Mouse (Mus musculus): ENCODE measurements around the gene Mapk3. TPM values are rescaled to one million over a fixed set of nuclear protein-coding genes. Genes with fewer than 3 reads are reported as not detected.
A peak's percentile ranks its signal among the peaks of the same experiment; 100 is the strongest.

The Mapk3 gene
- polyA plus RNA-seq, 1 experiment from 2014 or later, result 78.5 TPM

DNA sequence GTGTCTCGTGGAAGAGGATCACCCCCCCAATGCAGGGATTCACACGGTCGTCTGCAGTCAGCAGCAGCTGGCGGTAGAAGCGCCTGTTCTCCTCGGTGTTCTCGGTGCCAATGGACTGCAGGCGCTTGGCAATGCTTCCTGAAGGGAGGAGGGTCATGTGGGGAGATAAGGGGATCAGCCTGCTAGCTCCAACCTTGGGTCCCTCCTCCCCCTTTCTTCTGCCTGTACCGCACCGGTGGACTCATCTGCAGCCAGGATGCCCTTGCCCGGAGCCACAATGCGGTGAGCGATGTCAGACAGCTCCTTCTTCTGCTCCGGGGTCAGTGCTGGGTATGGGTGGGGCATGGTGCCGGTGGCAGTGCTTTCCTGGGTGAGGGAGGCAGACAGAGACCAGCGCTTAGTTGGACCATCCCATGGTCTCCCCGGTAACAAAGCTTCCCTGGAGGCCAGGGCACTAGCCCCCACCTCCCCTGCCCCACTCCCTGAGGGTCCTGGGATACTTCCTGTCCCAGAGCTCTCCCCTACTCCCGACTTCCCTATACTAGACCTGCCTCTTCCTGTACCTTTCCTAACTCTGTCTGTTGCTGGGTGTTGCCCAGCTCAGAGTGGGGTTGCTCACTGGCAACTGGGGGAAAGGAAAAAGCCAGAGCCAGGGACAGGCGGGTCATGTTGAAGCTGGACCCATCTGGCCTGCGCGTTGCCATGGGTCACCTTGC, 38.2 kb downstream of the Mapk3 start, which contains the start of gene Fam57b:
TSS of gene Fam57b (plus strand) at position 258 of the 716 bp plus-strand sequence.
- Histone ChIP-seq H3K4me3 (replicated peaks) (peak within 1 kb of the TSS; percentile 87), H3K4me2 (replicated peaks) (peak within 1 kb of the TSS; percentile 79), H3K9ac (peak within 1 kb of the TSS; percentile 90), H3K4me1 (peaks cover 52% of the 10 kb centered on the region), H3K27me3 (no peaks in the 10 kb centered on the region), H3K36me3 (peaks cover 41% of the 10 kb centered on the region), H3K9me3 (replicated peaks) (no peaks in the 10 kb centered on the region), H3K27ac (replicated peaks) (peak within 1 kb of the TSS; percentile 94)
- no peak for ATAC-seq (ENCODE audit: insufficient number of reproducible peaks, low FRiP score, low TSS enrichment, low read depth)
- 17% methylated on average over 21 of the region's 21 CpGs for WGBS

DNA sequence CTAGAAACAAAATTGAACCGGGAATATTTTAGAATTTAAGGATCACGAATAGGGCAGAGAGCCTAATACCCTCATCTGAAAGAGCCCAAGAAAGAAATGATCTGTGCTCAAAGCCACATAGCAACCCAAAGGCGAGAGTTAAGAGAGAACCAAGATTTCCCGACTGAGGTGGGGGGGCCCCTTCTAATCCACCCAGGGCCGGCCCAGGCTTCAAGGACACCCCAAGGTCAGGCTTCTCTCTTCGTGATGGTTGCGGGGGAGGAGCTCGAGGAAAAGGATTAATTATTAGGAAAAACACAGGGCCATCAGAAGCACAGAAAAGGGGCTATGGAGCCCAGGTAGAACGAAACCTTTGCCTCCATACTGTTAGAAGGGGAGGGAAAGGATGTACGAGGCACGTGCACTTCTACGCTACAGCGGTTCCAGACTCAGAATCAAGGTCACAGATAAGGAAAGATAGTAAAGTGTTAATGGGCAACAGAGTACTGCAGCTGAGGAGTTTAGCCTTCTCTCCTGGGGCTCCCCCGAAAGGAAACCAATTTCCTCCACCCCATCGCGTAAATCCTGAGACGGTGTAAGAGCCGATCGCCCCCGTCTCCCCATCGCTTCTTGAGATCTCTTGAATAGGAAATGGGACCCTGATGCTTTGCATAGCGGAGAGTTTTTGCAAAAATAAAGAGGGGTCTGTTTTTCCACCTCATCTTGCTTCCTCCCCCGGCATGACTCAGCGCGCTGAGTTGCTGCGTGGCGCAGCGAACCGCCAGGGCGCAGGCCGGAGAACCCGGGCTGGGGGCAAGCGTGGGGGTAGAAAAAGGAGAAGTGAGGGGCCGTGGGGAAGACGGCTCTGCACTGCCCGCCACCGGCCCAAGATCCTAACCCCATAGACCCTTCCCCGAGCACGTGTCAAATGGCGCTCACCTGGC, 39.0 kb downstream of the Mapk3 start:
- H3K36me3 ChIP-seq, result peaks cover 41% of the 10 kb centered on the region

DNA sequence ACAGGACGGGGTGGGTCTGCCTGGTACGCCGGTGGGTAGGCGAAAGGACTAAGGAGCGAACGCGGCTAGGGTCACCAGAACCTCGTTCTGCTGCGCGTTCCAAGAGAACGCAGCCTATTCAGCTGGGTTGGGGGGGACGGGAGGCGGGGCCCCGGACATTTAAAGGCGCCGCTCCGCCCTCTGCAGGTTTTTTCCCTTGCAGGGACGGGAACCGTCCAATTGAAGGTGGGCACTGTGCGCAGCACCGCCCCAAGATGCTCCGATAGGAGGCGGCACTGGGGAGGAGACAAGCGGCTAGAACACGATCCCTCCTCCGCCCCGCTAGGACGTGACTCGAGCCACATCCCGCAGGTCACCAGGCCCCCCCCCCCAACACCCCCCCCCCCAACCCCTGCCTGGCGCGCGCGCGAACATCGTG, 39.7 kb downstream of the Mapk3 start:
- Histone ChIP-seq H3K9me3 (replicated peaks) (no peaks in the 10 kb centered on the region), H3K27me3 (no peaks in the 10 kb centered on the region), H3K9ac (peak overlapping the region; percentile 90), H3K36me3 (peaks cover 35% of the 10 kb centered on the region), H3K4me3 (replicated peaks) (peak overlapping the region; percentile 87), H3K4me2 (replicated peaks) (peak overlapping the region; percentile 82), H3K4me1 (peaks cover 38% of the 10 kb centered on the region), H3K27ac (replicated peaks) (peak overlapping the region; percentile 99)
- ATAC-seq (ENCODE audit: insufficient number of reproducible peaks, low FRiP score, low TSS enrichment, low read depth), result peak; percentile 96
- under 1% methylated on average over 29 of the region's 36 CpGs for WGBS

More for the DNA sequence above, 39.0 kb downstream of the Mapk3 start:
- H3K4me1 ChIP-seq, result peaks cover 44% of the 10 kb centered on the region
- under 1% methylated on average over 40 of the region's 40 CpGs for WGBS
- peak overlapping the region; percentile 79 for H3K4me2 ChIP-seq (replicated peaks)
- peak overlapping the region; percentile 94 for H3K27ac ChIP-seq (replicated peaks)
- H3K9ac ChIP-seq, result peak overlapping the region; percentile 90
- peak overlapping the region; percentile 87 for H3K4me3 ChIP-seq (replicated peaks)
- H3K9me3 ChIP-seq (replicated peaks), result no peaks in the 10 kb centered on the region
- H3K27me3 ChIP-seq, result no peaks in the 10 kb centered on the region
- ATAC-seq (ENCODE audit: insufficient number of reproducible peaks, low FRiP score, low TSS enrichment, low read depth), result no peak

DNA sequence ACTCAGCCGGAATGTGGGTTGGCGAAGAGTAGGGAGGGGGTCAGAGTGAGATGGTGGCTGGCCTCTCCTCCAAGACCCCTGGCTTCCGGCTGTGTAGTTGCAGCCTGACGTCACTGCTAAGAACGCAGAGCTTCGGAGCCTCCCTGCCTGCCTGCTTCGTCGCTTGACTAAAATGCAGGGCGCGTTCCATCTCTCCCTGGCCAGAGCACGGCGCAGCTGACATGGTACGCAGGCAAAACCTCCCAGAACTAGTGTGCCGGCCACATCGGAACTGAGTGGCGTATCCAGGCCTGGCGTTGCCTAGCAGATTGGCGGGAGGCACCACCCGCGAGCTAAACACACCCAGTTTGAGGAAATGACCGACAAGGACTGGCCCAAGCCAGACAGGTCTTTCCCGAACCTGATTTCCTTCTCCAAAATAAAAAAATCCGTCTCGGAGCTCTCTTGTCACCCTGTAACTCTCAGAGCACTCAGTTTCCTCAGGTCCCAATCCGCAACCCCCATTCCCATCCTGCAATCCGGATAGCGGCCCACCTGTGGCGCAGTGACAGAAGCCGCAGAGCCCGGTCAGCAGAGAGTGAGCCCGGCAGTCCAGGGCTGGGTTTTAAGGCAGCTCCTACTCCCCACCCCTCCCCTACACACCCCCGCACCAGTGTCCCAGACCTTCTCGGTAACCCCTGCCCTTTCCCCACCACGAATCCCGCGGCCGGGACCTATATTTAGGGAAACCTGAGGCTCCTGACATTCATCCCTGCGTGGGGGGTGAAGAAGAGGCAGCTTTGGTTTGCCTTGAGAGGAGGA, 40.3 kb downstream of the Mapk3 start:
- Histone ChIP-seq H3K9me3 (replicated peaks) (no peaks in the 10 kb centered on the region), H3K4me2 (replicated peaks) (peak overlapping the region; percentile 82), H3K4me1 (peaks cover 38% of the 10 kb centered on the region), H3K27ac (replicated peaks) (peak overlapping the region; percentile 99), H3K4me3 (replicated peaks) (peak overlapping the region; percentile 87), H3K36me3 (peaks cover 29% of the 10 kb centered on the region), H3K27me3 (no peaks in the 10 kb centered on the region), H3K9ac (peak overlapping the region; percentile 76)
- peak; percentile 89 for ATAC-seq (ENCODE audit: insufficient number of reproducible peaks, low FRiP score, low TSS enrichment, low read depth)
- under 1% methylated on average over 37 of the region's 38 CpGs for WGBS

DNA sequence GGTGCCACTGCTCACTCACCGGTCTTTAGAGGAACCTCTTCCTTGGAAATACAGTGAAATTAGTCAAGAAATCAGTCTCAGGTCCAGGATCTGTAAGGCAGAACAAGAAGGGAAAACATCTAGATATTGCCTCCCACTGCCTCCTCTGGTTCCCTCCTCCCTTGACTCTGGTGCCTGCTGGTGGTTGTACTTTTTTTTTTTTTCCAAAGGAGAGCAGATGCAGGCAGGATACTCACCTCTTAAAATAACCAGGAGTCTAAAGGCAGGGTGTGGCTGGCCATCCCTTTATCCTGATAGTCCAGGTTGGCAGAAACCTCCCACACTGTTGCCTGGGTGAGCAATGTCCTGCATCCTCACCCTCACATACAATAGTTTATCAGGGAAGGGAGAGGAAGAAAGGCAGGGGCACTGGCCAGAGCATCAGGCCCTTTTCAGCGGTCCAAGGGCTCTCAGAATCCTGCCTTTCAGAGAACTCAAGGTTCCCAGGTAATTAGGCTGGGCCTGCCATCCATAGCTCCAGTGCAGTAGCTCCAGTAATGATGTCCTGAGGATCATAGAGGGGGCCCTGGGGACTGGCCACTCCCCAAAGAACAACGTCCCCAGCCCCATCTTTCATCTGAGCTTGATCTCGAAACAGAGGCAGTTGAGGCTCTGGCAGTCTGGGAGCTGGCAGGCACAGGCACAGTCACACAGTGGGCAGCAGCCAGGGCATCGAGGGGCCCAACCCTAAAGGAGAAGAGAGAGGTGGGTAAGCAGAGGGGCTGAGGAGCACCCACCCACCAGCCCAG, 41.1 kb downstream of the Mapk3 start:
- H3K4me2 ChIP-seq (replicated peaks), result peak overlapping the region; percentile 82
- no peak for ATAC-seq (ENCODE audit: insufficient number of reproducible peaks, low FRiP score, low TSS enrichment, low read depth)
- H3K9ac ChIP-seq, result peak overlapping the region; percentile 76
- H3K27ac ChIP-seq (replicated peaks), result peak overlapping the region; percentile 99
- no peaks in the 10 kb centered on the region for H3K9me3 ChIP-seq (replicated peaks)
- WGBS, result 50% methylated on average over 5 of the region's 5 CpGs
- H3K4me3 ChIP-seq (replicated peaks), result peak overlapping the region; percentile 87
- peaks cover 21% of the 10 kb centered on the region for H3K36me3 ChIP-seq
- no peaks in the 10 kb centered on the region for H3K27me3 ChIP-seq
- peaks cover 38% of the 10 kb centered on the region for H3K4me1 ChIP-seq

DNA sequence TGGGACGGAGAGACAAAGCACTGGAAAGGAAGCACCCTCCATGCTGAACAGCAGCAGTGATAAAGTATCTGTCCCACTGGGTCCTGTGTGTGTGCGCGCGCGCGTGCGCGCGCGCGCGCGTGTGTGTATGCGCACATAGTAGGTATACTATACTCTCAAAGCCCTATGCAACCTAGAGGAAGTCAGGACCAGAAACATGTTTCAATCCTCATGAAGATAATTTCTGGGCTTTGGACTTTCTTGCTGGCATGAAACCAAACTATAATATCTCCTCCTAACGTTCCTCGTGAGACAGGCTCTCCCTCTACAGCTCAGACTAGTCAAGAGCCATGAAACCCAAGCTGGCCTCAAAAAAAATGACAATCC, 41.6 kb downstream of the Mapk3 start:
- H3K4me3 ChIP-seq (replicated peaks), result no peak overlapping the region
- WGBS, result 90% methylated on average over 16 of the region's 16 CpGs
- no peak overlapping the region for H3K4me2 ChIP-seq (replicated peaks)
- H3K27me3 ChIP-seq, result no peaks in the 10 kb centered on the region
- peaks cover 15% of the 10 kb centered on the region for H3K36me3 ChIP-seq
- H3K4me1 ChIP-seq, result peaks cover 38% of the 10 kb centered on the region
- H3K9ac ChIP-seq, result no peak overlapping the region
- H3K9me3 ChIP-seq (replicated peaks), result no peaks in the 10 kb centered on the region
- H3K27ac ChIP-seq (replicated peaks), result peak overlapping the region; percentile 99; the same call in 1 of the 2 replicates
- ATAC-seq (ENCODE audit: insufficient number of reproducible peaks, low FRiP score, low TSS enrichment, low read depth), result no peak

DNA sequence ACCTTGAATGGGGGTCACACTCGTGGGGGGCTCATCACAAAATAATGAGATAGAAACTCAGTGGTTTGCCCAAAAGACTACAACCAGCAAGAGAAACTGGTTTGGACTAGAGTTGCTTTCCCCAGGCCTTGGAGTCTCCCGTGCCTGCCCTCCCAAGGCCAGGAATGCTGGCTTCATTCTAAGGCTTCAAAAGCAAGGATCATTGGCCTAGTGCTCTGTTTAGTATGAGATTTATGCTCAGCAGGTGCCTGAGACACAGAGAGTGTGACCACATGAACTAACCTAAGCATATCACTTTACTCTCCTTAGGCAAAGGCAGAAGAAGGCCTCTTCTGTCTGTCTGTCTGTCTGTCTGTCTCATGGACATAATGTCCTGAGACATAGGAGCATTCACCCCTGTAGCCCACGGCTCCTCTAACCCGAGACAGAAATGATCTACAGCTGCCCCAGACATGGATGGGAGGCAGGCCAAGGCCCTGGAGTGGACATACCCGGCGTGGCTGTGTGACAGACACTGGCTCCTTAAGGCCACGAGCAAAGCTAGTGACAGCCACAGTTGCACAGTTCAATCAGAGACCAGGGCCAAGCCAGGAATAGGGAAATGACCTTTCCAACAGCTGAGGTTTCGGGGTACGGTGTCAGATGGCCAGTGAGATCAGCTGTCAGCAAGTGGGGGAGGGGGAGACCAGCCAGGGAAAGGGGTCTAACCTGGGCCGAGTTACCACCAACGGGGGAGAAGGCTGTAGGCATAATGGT, 42.9 kb downstream of the Mapk3 start:
- Histone ChIP-seq H3K4me1 (peaks cover 29% of the 10 kb centered on the region), H3K27ac (replicated peaks) (no peak overlapping the region), H3K4me3 (replicated peaks) (no peak overlapping the region), H3K9me3 (replicated peaks) (no peaks in the 10 kb centered on the region), H3K4me2 (replicated peaks) (no peak overlapping the region), H3K36me3 (peaks cover 3% of the 10 kb centered on the region; the same call in 1 of the 2 replicates), H3K9ac (no peak overlapping the region), H3K27me3 (no peaks in the 10 kb centered on the region)
- ATAC-seq (ENCODE audit: insufficient number of reproducible peaks, low FRiP score, low TSS enrichment, low read depth), result no peak
- WGBS, result 76% methylated on average over 11 of the region's 11 CpGs

DNA sequence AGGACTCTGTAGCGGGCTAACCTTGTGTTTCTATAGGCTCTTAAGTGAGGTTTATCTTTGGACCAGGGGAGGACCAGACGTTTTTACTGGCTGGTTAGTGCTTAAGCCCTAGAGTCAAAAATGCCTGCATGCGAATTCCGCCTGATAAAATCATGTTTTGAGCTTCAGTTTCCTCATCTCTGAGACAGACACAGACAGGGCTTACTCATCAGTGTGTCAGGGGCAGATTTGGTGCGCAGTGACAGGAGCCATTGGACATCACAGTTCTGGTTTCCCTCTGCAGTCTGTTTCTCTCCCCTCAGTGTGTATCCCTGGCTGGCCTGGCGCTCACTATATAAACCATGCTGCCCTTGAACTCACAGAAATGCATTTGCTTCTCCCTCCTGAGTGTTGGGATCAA, 43.8 kb downstream of the Mapk3 start:
- no peak for ATAC-seq (ENCODE audit: insufficient number of reproducible peaks, low FRiP score, low TSS enrichment, low read depth)
- no peak overlapping the region for H3K9ac ChIP-seq
- peaks cover 29% of the 10 kb centered on the region for H3K4me1 ChIP-seq
- no peaks in the 10 kb centered on the region for H3K36me3 ChIP-seq
- H3K4me3 ChIP-seq (replicated peaks), result no peak overlapping the region
- no peak overlapping the region; the same call in 1 of the 2 replicates for H3K27ac ChIP-seq (replicated peaks)
- no peaks in the 10 kb centered on the region for H3K9me3 ChIP-seq (replicated peaks)
- H3K4me2 ChIP-seq (replicated peaks), result no peak overlapping the region
- WGBS, result 81% methylated on average over 6 of the region's 6 CpGs
- no peaks in the 10 kb centered on the region for H3K27me3 ChIP-seq

DNA sequence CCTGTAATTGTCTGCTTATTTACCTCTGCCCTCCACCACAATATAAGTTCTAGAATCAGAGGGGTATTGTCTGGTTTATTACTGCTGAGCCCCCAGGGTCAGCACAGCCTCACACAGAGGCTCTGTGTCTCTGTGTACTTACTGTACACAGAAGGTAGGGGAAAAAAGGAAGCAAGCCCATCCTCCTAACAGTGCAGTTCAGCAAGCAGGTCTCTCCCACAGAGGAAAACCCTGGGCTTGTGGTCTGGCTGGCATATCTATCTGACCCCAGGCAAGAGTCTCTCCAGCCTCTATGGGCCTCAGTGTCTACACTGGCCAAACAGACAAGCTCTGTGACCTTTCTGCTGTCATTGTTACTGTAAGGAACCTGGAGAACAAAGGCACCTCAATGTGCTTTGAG, 44.4 kb downstream of the Mapk3 start:
- Histone ChIP-seq H3K4me1 (peaks cover 33% of the 10 kb centered on the region), H3K4me3 (replicated peaks) (no peak overlapping the region), H3K27me3 (no peaks in the 10 kb centered on the region), H3K9ac (no peak overlapping the region), H3K9me3 (replicated peaks) (no peaks in the 10 kb centered on the region), H3K36me3 (no peaks in the 10 kb centered on the region), H3K4me2 (replicated peaks) (no peak overlapping the region), H3K27ac (replicated peaks) (no peak overlapping the region; the same call in 1 of the 2 replicates)
- ATAC-seq (ENCODE audit: insufficient number of reproducible peaks, low FRiP score, low TSS enrichment, low read depth), result no peak

DNA sequence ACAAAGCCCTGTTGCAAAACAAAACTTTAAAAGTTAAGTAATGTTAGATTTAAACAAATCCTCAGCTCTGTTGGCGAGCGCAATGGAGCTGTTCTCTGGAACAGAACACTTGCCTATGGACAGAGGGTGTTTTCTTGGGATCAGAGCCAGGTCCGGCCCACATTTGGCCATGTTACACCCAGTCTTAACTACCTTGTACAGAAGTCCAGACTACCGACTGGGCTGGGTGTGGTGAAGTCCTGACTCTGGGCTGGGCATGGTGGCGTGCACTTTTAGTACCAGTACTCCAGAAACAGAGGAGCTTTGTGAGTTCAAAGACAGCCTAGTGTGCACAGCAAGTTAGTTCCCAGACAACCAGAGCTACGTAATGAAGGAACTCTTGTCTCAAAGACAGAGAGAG, 47.6 kb downstream of the Mapk3 start:
- Histone ChIP-seq H3K27ac (replicated peaks) (no peak overlapping the region), H3K36me3 (no peaks in the 10 kb centered on the region), H3K4me3 (replicated peaks) (no peak overlapping the region), H3K4me1 (peaks cover 22% of the 10 kb centered on the region), H3K27me3 (no peaks in the 10 kb centered on the region), H3K9me3 (replicated peaks) (no peaks in the 10 kb centered on the region), H3K4me2 (replicated peaks) (no peak overlapping the region), H3K9ac (no peak overlapping the region)
- 79% methylated on average over 6 of the region's 6 CpGs for WGBS
- no peak for ATAC-seq (ENCODE audit: insufficient number of reproducible peaks, low FRiP score, low TSS enrichment, low read depth)

Measured in embryonic facial prominence, embryonic 15.5 days (tissue).